Mouse (Mus musculus): ENCODE results near the gene I830077J02Rik.
A peak's percentile ranks its signal among the peaks of the same experiment; 100 is the strongest.
"Not testable (repeated sequence)": the region's sequence is repeated elsewhere in the genome, so short reads cannot be mapped to it uniquely, and the experiment has no call there.

The I830077J02Rik gene

GRCm38 (mm10) chr3:105917656-105918354 lies 14.7 kb downstream of the I830077J02Rik start:
- no peak for DNase-seq

GRCm38 (mm10) chr3:105916455-105916854 lies 16.0 kb downstream of the I830077J02Rik start:
- not testable (repeated sequence) for DNase-seq

- DNase-seq: no peak
These were observed 17.2 kb downstream of the I830077J02Rik start for GRCm38 (mm10) chr3:105915281-105915680.

- no peak for DNase-seq
These were observed 18.4 kb downstream of the I830077J02Rik start for GRCm38 (mm10) chr3:105913839-105914681.

- no peak for DNase-seq
These were observed 20.2 kb downstream of the I830077J02Rik start for GRCm38 (mm10) chr3:105912097-105912880.

- peak; percentile 20 to 45 for DNase-seq
These were observed 21.8 kb downstream of the I830077J02Rik start for GRCm38 (mm10) chr3:105910519-105911190.

GRCm38 (mm10) chr3:105908976-105909375 lies 23.5 kb downstream of the I830077J02Rik start:
- no peak for DNase-seq

- no peak for DNase-seq
These were observed 24.4 kb downstream of the I830077J02Rik start for GRCm38 (mm10) chr3:105907956-105908655.

- DNase-seq: no peak
These were observed 27.7 kb downstream of the I830077J02Rik start for GRCm38 (mm10) chr3:105904721-105905120.

GRCm38 (mm10) chr3:105904213-105904612 lies 28.3 kb downstream of the I830077J02Rik start:
- no peak for DNase-seq

GRCm38 (mm10) chr3:105901468-105901867 lies 31.0 kb downstream of the I830077J02Rik start:
- no peak for DNase-seq

- DNase-seq: peak; percentile 15 to 33
These were observed 31.7 kb downstream of the I830077J02Rik start for GRCm38 (mm10) chr3:105900716-105901115.

- no peak for DNase-seq
These were observed 32.2 kb downstream of the I830077J02Rik start for GRCm38 (mm10) chr3:105900266-105900665.

- peak; percentile 82 for DNase-seq
These were observed 32.9 kb downstream of the I830077J02Rik start for GRCm38 (mm10) chr3:105899394-105900147.

GRCm38 (mm10) chr3:105898861-105899260 lies 33.6 kb downstream of the I830077J02Rik start:
- DNase-seq: no peak

- DNase-seq: no peak
These were observed 34.1 kb downstream of the I830077J02Rik start for GRCm38 (mm10) chr3:105898325-105898724.

- DNase-seq: no peak
These were observed 35.7 kb downstream of the I830077J02Rik start for GRCm38 (mm10) chr3:105896811-105897210.

- DNase-seq: peak; percentile 81 to 87
These were observed 37.6 kb downstream of the I830077J02Rik start for GRCm38 (mm10) chr3:105894601-105895592.

GRCm38 (mm10) chr3:105893941-105894391 lies 38.5 kb downstream of the I830077J02Rik start:
- DNase-seq: peak; percentile 21 to 39

Measured in thymus, postnatal 36 days (tissue).